Mouse (Mus musculus) liver, embryonic 12.5 days (tissue): ENCODE results near the gene Maea. TPM values are rescaled to one million over a fixed set of nuclear protein-coding genes. Genes with fewer than 3 reads are reported as not detected.

Experiments
- ATAC-seq: fragments of 200-750 bp; cut with Nextera tagmentation; 2 replicates; pipeline ENCODE4 v1.8.0; 2017; ENCODE audit warnings: moderate number of reproducible peaks, mild to moderate bottlenecking, moderate library complexity
- H3K27ac ChIP-seq: fragments of 300-500 bp; sonication (generic); 2 replicates; pipeline ENCODE4 v1.5.1; 2016; ENCODE audit warnings: mild to moderate bottlenecking
- H3K27me3 ChIP-seq: fragments of 300-500 bp; sonication (generic); replicated peaks from 2 replicates; pipeline ENCODE4 v1.6.1; 2016; ENCODE audit warnings: mild to moderate bottlenecking, moderate library complexity
- H3K36me3 ChIP-seq: fragments of 300-500 bp; sonication (generic); 2 replicates; pipeline ENCODE4 v1.6.1; 2016; ENCODE audit warnings: mild to moderate bottlenecking, moderate library complexity
- H3K4me1 ChIP-seq: fragments of 300-500 bp; sonication (generic); 2 replicates; pipeline ENCODE4 v1.6.1; 2016
- H3K4me2 ChIP-seq: fragments of 300-500 bp; sonication (generic); 2 replicates; pipeline ENCODE4 v1.6.1; 2016; ENCODE audit warnings: mild to moderate bottlenecking, moderate library complexity
- H3K4me3 ChIP-seq: fragments of 300-500 bp; sonication (generic); 2 replicates; pipeline ENCODE4 v1.5.1; 2016; ENCODE audit warnings: mild to moderate bottlenecking, moderate library complexity
- H3K9ac ChIP-seq: fragments of 300-500 bp; sonication (generic); 2 replicates; pipeline ENCODE4 v1.6.1; 2016; ENCODE audit warnings: mild to moderate bottlenecking, moderate library complexity
- H3K9me3 ChIP-seq: fragments of 300-500 bp; sonication (generic); replicated peaks from 2 replicates; pipeline ENCODE4 v1.6.1; 2016; ENCODE audit warnings: mild to moderate bottlenecking, moderate library complexity
- WGBS: fragments of 180-500 bp; shearing (Covaris S2); methylation state at CpG from one replicate; pipeline ENCODE4 v1.1.7; 2016; ENCODE audit not compliant: insufficient replicate concordance; 5-methylcytosine and 5-hydroxymethylcytosine counted together
- polyA plus RNA-seq: library from polyadenylated mRNA; unstranded; fragments of >200 nt; fragmentation: Nextera tagmentation; extraction: Ambion mirVana; gene quantifications from 2 replicates; pipeline ENCODE4 v1.2.1, GENCODE M21; 2016

The Maea gene
- polyA plus RNA-seq, 1 experiment from 2014 or later, result 67.7 TPM

DNA sequence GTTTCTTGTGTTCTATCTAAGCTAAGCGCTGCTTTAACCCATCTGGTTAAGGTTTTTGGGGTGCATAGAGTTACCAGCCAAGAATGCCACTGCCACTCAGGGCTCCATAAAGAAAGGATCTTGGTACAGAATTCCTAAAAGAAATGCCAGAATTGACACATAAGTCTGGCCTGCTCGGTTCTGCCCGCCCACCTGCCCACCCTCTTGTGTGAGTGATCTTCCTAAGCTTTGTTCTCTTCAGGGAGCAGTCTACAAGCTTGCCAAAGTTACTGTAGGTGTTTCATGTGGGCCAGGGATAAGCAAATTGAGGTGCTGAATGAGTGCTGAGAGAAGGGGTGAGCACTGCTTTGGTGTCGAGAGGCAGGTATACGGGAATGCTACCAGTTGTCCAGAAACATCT, 28.0 kb downstream of the Maea start:
- no peak overlapping the region for H3K4me2 ChIP-seq
- 91% methylated on average over 5 of the region's 5 CpGs for WGBS
- H3K9me3 ChIP-seq, result no peaks in the 10 kb centered on the region
- no peak overlapping the region for H3K4me3 ChIP-seq
- no peak overlapping the region for H3K9ac ChIP-seq
- peaks cover 3% of the 10 kb centered on the region; the same call in 1 of the 2 replicates for H3K4me1 ChIP-seq
- no peak for ATAC-seq
- no peaks in the 10 kb centered on the region for H3K27me3 ChIP-seq
- peaks cover 98% of the 10 kb centered on the region for H3K36me3 ChIP-seq
- no peak overlapping the region for H3K27ac ChIP-seq

- Histone ChIP-seq H3K27ac (no peak overlapping the region), H3K9me3 (no peaks in the 10 kb centered on the region), H3K27me3 (no peaks in the 10 kb centered on the region), H3K36me3 (peaks cover 100% of the 10 kb centered on the region), H3K4me1 (peaks cover 17% of the 10 kb centered on the region), H3K4me2 (no peak overlapping the region), H3K9ac (no peak overlapping the region), H3K4me3 (no peak overlapping the region)
- ATAC-seq, result no peak
- 77% methylated on average over 4 of the region's 4 CpGs for WGBS
These were observed 33.3 kb downstream of the Maea start for GRCm38 (mm10) chr5:33368651-33369050.

GRCm38 (mm10) chr5:33371137-33371536, 35.8 kb downstream of the Maea start:
- H3K27me3 ChIP-seq, result no peaks in the 10 kb centered on the region
- ATAC-seq, result peak; percentile 45; the same call in 1 of the 2 replicates
- H3K4me3 ChIP-seq, result no peak overlapping the region
- no peak overlapping the region for H3K9ac ChIP-seq
- H3K27ac ChIP-seq, result peak overlapping the region; percentile 52
- H3K36me3 ChIP-seq, result peaks cover 77% of the 10 kb centered on the region
- H3K9me3 ChIP-seq, result no peaks in the 10 kb centered on the region
- H3K4me1 ChIP-seq, result peaks cover 17% of the 10 kb centered on the region
- peak overlapping the region; percentile 32 for H3K4me2 ChIP-seq

GRCm38 (mm10) chr5:33371668-33372067, 36.4 kb downstream of the Maea start:
- Histone ChIP-seq H3K4me2 (peak overlapping the region; percentile 32), H3K4me3 (no peak overlapping the region), H3K36me3 (peaks cover 72% of the 10 kb centered on the region), H3K27ac (peak overlapping the region; percentile 52), H3K9me3 (no peaks in the 10 kb centered on the region), H3K9ac (no peak overlapping the region), H3K4me1 (peaks cover 17% of the 10 kb centered on the region), H3K27me3 (no peaks in the 10 kb centered on the region)
- 86% methylated on average over 4 of the region's 4 CpGs for WGBS
- ATAC-seq, result peak; percentile 79

DNA sequence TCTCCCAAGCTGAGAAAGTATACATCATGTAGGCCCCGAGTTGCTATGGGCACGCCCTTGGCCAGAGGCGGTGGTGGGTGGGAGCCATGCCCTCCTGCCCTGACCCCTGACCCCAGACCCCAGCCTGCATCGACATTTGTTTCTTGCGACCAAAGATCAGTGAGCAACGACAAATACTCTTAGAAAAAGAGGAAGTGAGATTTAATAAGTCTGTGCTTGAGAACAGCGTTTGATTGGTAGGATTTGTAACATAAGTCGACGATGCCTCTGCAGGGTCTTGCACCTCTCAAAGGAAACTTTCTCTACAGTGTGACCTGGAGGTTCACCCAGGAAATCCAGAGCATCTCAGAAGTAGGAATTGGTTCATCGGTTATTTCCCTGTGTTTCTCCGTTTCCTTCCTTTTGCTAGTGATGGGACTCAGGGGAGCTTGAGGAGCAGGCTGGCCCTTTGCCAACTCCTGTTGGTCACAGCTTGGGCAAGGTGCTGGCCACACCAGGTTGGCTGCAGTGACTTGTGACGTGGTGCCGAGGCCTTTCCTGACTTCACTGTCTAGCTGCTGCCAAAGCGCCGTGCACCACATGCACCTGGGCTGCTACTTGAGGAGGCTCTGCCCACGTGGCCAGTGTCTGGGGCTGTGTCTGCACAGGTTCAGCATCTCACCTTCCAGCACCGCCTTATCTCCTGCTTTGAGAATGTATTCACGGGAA, 37.2 kb downstream of the Maea start:
- H3K9me3 ChIP-seq, result no peaks in the 10 kb centered on the region
- H3K4me3 ChIP-seq, result no peak overlapping the region
- peaks cover 64% of the 10 kb centered on the region for H3K36me3 ChIP-seq
- no peak overlapping the region for H3K9ac ChIP-seq
- WGBS, result 79% methylated on average over 18 of the region's 18 CpGs
- peaks cover 22% of the 10 kb centered on the region for H3K4me1 ChIP-seq
- H3K4me2 ChIP-seq, result no peak overlapping the region
- 0 out of 2 replicates have a peak overlapping the region, but pooled peaks have one; percentile 52 for H3K27ac ChIP-seq
- no peaks in the 10 kb centered on the region for H3K27me3 ChIP-seq
- ATAC-seq, result no peak

DNA sequence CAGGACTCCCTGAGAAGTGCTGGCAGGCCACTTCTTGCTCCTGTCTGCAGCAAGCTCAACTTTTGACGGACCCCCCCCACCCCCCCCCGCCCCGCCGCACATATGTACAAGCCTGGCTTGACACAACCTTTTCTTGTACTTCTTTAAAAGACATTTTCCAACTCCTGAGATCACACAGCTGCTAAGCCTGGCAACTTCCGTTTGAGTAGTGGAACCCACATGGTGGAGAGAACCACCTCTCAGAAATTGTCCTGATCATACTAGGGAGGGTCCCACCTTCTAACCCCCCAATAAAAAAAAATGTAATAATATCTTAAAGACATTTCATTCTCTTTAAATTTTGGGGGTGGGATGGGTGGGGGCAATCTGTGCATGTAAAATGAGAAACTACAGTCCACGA, 41.9 kb downstream of the Maea start:
- Histone ChIP-seq H3K36me3 (peaks cover 38% of the 10 kb centered on the region), H3K9me3 (no peaks in the 10 kb centered on the region), H3K27me3 (no peaks in the 10 kb centered on the region), H3K4me1 (peaks cover 25% of the 10 kb centered on the region), H3K4me3 (peak overlapping the region; percentile 81; the same call in 1 of the 2 replicates), H3K4me2 (peak overlapping the region; percentile 95), H3K27ac (peak overlapping the region; percentile 98), H3K9ac (peak overlapping the region; percentile 87)
- ATAC-seq, result no peak
- WGBS, result 52% methylated on average over 6 of the region's 6 CpGs

DNA sequence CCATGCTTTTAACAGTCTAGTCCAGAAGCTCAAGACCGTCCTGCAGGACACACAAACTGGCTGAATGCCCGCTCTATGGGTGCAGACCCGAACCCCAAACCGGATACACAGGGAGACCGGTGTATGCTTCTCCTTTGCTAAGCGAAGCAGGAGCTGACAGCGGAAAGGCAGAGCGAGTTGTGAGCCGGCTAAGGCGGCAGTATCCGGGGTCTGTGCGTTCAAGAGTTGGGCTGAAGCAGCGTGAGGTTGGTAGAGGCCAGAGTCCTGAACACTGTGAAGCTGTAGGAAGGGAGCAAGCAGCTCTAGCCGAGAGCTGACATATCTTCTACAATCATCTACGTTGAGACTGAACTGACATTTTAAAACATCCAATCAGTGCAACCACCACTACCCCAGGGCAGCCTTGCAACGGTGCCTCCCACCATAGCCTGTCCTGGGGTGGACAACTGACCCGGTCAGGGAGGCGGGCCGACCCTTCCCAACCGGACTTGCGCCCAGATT, 42.5 kb downstream of the Maea start:
- H3K9me3 ChIP-seq, result no peaks in the 10 kb centered on the region
- H3K4me2 ChIP-seq, result peak overlapping the region; percentile 95
- peak; percentile 63 for ATAC-seq
- H3K4me1 ChIP-seq, result peaks cover 24% of the 10 kb centered on the region
- H3K36me3 ChIP-seq, result peaks cover 35% of the 10 kb centered on the region
- H3K27ac ChIP-seq, result peak overlapping the region; percentile 98
- H3K27me3 ChIP-seq, result no peaks in the 10 kb centered on the region
- H3K9ac ChIP-seq, result peak overlapping the region; percentile 87
- peak overlapping the region; percentile 81 for H3K4me3 ChIP-seq
- WGBS, result 4% methylated on average over 21 of the region's 21 CpGs

GRCm38 (mm10) chr5:33378302-33378854, 43.1 kb downstream of the Maea start, which contains the start of gene Uvssa:
TSS of gene Uvssa (plus strand) at chr5:33378549.
- ATAC-seq, result peak; percentile 96
- Histone ChIP-seq H3K9ac (peak within 1 kb of the TSS; percentile 87), H3K4me1 (peaks cover 24% of the 10 kb centered on the region), H3K27ac (peak within 1 kb of the TSS; percentile 98), H3K4me3 (peak within 1 kb of the TSS; percentile 81), H3K36me3 (peaks cover 30% of the 10 kb centered on the region), H3K9me3 (no peaks in the 10 kb centered on the region), H3K27me3 (no peaks in the 10 kb centered on the region), H3K4me2 (peak within 1 kb of the TSS; percentile 95)
- WGBS, result under 1% methylated on average over 46 of the region's 46 CpGs

- Histone ChIP-seq H3K27ac (no peak overlapping the region), H3K36me3 (peaks cover 36% of the 10 kb centered on the region), H3K9ac (no peak overlapping the region), H3K4me2 (no peak overlapping the region), H3K27me3 (no peaks in the 10 kb centered on the region), H3K9me3 (no peaks in the 10 kb centered on the region), H3K4me3 (no peak overlapping the region), H3K4me1 (no peaks in the 10 kb centered on the region)
- no peak for ATAC-seq
- WGBS, result 79% methylated on average over 11 of the region's 11 CpGs
These were observed 52.2 kb downstream of the Maea start for GRCm38 (mm10) chr5:33387550-33387949.

DNA sequence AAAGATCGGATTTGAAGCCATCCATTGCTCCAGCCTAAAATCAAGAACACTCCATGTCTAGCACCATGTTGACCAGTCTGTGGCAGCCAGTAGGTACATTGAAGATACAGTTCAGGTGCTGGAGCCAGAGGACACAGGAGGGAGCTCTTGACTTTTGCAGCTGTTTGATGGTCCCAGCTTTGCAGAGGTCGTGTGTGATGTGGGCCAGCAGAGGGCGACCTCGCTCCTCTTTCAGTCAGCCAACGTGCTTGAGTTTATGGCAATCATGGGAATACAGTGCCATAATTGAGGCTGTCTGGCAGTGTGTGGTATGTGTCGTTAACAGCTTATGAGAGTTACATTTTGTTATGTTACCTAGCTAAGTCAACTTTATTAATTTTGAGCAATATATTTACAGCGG, 58.5 kb downstream of the Maea start:
- Histone ChIP-seq H3K4me2 (no peak overlapping the region), H3K9ac (no peak overlapping the region), H3K9me3 (no peaks in the 10 kb centered on the region), H3K27me3 (no peaks in the 10 kb centered on the region; the same call in 1 of the 2 replicates), H3K4me3 (no peak overlapping the region), H3K4me1 (no peaks in the 10 kb centered on the region), H3K36me3 (peaks cover 25% of the 10 kb centered on the region), H3K27ac (no peak overlapping the region)
- ATAC-seq, result 0 out of 2 replicates have a peak, but pooled peaks have one; percentile 49
- whole genome bisulfite sequencing, result 20% methylated on average over 7 of the region's 7 CpGs

GRCm38 (mm10) chr5:33395693-33396092, 60.4 kb downstream of the Maea start:
- Histone ChIP-seq H3K9ac (no peak overlapping the region), H3K4me1 (no peaks in the 10 kb centered on the region), H3K4me2 (no peak overlapping the region), H3K4me3 (no peak overlapping the region), H3K9me3 (no peaks in the 10 kb centered on the region), H3K36me3 (peaks cover 19% of the 10 kb centered on the region), H3K27me3 (no peaks in the 10 kb centered on the region; the same call in 1 of the 2 replicates), H3K27ac (no peak overlapping the region)
- WGBS, result 84% methylated on average over 11 of the region's 11 CpGs
- no peak for ATAC-seq

DNA sequence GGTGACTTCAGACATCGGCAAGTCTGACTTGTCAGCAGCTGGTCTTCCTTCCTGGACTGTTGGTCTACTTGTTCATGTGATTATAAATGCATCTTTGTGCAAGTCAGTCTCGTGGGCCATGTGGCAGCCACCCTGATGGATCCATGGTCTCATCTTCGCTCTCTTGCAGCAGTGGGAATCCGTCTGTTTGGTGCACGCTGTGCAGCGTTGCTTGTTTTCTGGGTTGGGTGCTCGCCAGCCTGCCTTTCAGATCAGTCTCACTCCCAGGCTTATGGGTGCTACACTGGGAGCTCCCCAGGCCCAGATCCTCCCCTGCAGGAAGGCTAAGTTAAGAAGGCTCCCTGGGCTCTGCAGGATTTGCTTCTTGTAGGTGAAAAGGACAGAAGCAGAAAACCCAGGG, 61.5 kb downstream of the Maea start:
- H3K27me3 ChIP-seq, result no peaks in the 10 kb centered on the region; the same call in 1 of the 2 replicates
- peaks cover 9% of the 10 kb centered on the region for H3K36me3 ChIP-seq
- H3K4me3 ChIP-seq, result no peak overlapping the region
- no peaks in the 10 kb centered on the region for H3K9me3 ChIP-seq
- 72% methylated on average over 7 of the region's 7 CpGs for WGBS
- H3K9ac ChIP-seq, result no peak overlapping the region
- H3K4me2 ChIP-seq, result no peak overlapping the region
- H3K4me1 ChIP-seq, result no peaks in the 10 kb centered on the region
- H3K27ac ChIP-seq, result no peak overlapping the region
- ATAC-seq, result no peak
